Mouse (Mus musculus) myocyte (in vitro differentiated cells): ENCODE data around the gene Psmd5.

Experiments
- CEBPB ChIP-seq: IDR thresholded peaks from 2 replicates; pipeline ENCODE4 v1.6.1; 2011; ENCODE audit warnings: mild to moderate bottlenecking, moderate library complexity; ENCODE audit not compliant: poor library complexity, insufficient read depth, severe bottlenecking
- MAX ChIP-seq: IDR thresholded peaks from one replicate; pipeline ENCODE4 v1.6.1; 2011; ENCODE audit warnings: low read depth, mild to moderate bottlenecking, control low read depth
- MYOG ChIP-seq, 3 experiments: IDR thresholded peaks; one replicate each; pipeline ENCODE4 v1.6.1; 2011; ENCODE audit warnings: control low read depth in 2 of 3, low read depth in 2 of 3, mild to moderate bottlenecking in 2 of 3; ENCODE audit not compliant: insufficient read length in 2 of 3, control insufficient read depth in 1 of 3, insufficient read depth in 1 of 3
- POLR2A ChIP-seq: IDR thresholded peaks from one replicate; pipeline ENCODE4 v1.6.1; 2011; ENCODE audit warnings: low read depth, mild to moderate bottlenecking, control low read depth, moderate library complexity; ENCODE audit not compliant: insufficient read length
- REST ChIP-seq: IDR thresholded peaks from one replicate; pipeline ENCODE4 v1.6.1; 2011; ENCODE audit warnings: mild to moderate bottlenecking, control low read depth, moderate library complexity; ENCODE audit not compliant: insufficient read depth, insufficient read length
- TCF12 ChIP-seq: IDR thresholded peaks from one replicate; pipeline ENCODE4 v1.6.1; 2011; ENCODE audit warnings: mild to moderate bottlenecking, control low read depth; ENCODE audit not compliant: poor library complexity, insufficient read depth, severe bottlenecking

GRCm38 (mm10) chr2:34874816-34875345, at the start of gene Psmd5:
- TF ChIP-seq POLR2A (no peak), MYOG (IDR thresholded peaks at IDR 0.05; ENCODE audit: control insufficient read depth in 1 of 3, insufficient read depth in 1 of 3, insufficient read length in 2 of 3, low read depth in 2 of 3) (no peak), REST (no peak), TCF12 (no peak), MAX (no peak), CEBPB (no peak)
